Mouse (Mus musculus) limb, embryonic 12.5 days (tissue): Measurements from ENCODE around the gene Nek7. TPM values are rescaled to one million over a fixed set of nuclear protein-coding genes. Genes with fewer than 3 reads are reported as not detected.

Source experiments
- ATAC-seq: fragments of 200-750 bp; cut with Nextera tagmentation; 2 replicates; pipeline ENCODE4 v1.8.0; 2017; ENCODE audit warnings: low read depth, moderate TSS enrichment; ENCODE audit not compliant: insufficient number of reproducible peaks, insufficient read depth, low FRiP score, low TSS enrichment
- H3K27ac ChIP-seq: fragments of 300-500 bp; sonication (generic); 2 replicates; pipeline ENCODE4 v1.5.1; 2016; ENCODE audit warnings: mild to moderate bottlenecking, moderate library complexity
- H3K27me3 ChIP-seq: fragments of 300-500 bp; sonication (generic); 2 replicates; pipeline ENCODE4 v1.6.1; 2016; ENCODE audit warnings: mild to moderate bottlenecking, moderate library complexity
- H3K36me3 ChIP-seq: fragments of 300-500 bp; sonication (generic); 2 replicates; pipeline ENCODE4 v1.6.1; 2016; ENCODE audit warnings: mild to moderate bottlenecking, moderate library complexity
- H3K4me1 ChIP-seq: fragments of 300-500 bp; sonication (generic); replicated peaks from 2 replicates; pipeline ENCODE4 v1.6.1; 2016
- H3K4me2 ChIP-seq: fragments of 300-500 bp; sonication (generic); 2 replicates; pipeline ENCODE4 v1.6.1; 2016; ENCODE audit warnings: mild to moderate bottlenecking, moderate library complexity
- H3K4me3 ChIP-seq: fragments of 300-500 bp; sonication (generic); replicated peaks from 2 replicates; pipeline ENCODE4 v1.5.1; 2016; ENCODE audit warnings: mild to moderate bottlenecking
- H3K9ac ChIP-seq: fragments of 300-500 bp; sonication (generic); replicated peaks from 2 replicates; pipeline ENCODE4 v1.6.1; 2016; ENCODE audit warnings: mild to moderate bottlenecking, moderate library complexity
- H3K9me3 ChIP-seq: fragments of 300-500 bp; sonication (generic); 2 replicates; pipeline ENCODE4 v1.6.1; 2016; ENCODE audit warnings: mild to moderate bottlenecking, moderate library complexity
- WGBS: fragments of 180-500 bp; shearing (Covaris S2); methylation state at CpG from one replicate; pipeline ENCODE4 v1.1.7; 2016; 5-methylcytosine and 5-hydroxymethylcytosine counted together
- polyA plus RNA-seq: library from polyadenylated mRNA; unstranded; fragments of >200 nt; fragmentation: Nextera tagmentation; extraction: Ambion mirVana; gene quantifications from 2 replicates; pipeline ENCODE4 v1.2.1, GENCODE M21; 2016

Gene Nek7
- polyA plus RNA-seq, 1 experiment from 2014 or later = 47.2 TPM

DNA sequence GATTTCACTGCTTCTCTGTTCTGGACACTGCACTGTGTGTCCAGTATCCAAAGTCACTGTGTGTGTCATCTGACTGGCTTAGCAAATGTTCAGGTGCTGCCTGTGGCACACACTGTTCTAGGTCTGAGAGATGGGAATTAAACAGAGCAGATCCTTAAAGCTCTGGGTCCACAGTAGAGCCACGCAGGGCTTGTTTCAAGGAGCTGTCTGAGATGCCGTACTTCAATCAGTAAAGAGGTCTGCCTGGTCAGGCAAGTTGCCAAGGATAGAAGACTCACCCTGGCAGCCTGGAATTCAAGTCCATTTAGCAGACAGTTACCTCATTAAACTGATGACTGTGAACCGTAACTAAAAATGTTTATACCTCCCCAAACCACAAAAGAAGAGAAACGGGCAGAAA, 112.9 kb downstream of the Nek7 start:
- WGBS = 38% methylated on average over 4 of the region's 4 CpGs
- H3K9ac ChIP-seq = no peak overlapping the region
- no peaks in the 10 kb centered on the region for H3K9me3 ChIP-seq
- no peak overlapping the region for H3K27ac ChIP-seq
- H3K36me3 ChIP-seq = no peaks in the 10 kb centered on the region
- peaks cover 39% of the 10 kb centered on the region for H3K4me1 ChIP-seq
- H3K27me3 ChIP-seq = no peaks in the 10 kb centered on the region
- ATAC-seq = no peak
- no peak overlapping the region for H3K4me3 ChIP-seq
- H3K4me2 ChIP-seq = no peak overlapping the region

DNA sequence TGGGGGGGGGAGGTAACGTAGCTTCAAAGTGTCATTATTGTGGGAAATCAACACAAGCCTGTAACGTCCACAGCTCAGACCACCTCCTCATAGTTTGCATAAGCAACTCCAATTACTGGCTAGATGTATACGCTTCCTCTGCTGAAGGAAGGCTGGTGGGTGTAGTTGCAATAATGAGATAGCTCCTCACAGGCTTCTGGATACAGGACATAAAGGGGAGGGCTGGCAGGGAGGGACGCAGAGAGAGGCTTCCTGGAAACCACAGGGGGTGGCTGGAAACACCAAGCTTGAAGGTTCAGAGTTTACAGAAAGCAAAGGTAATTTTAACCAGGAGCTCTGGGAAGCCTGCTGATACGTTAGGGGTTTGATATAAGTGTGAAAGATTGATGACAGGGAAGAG, 115.7 kb downstream of the Nek7 start:
- 0 out of 2 replicates have a peak overlapping the region, but pooled peaks have one; percentile 24 for H3K4me2 ChIP-seq
- H3K4me3 ChIP-seq = no peak overlapping the region
- H3K27me3 ChIP-seq = no peaks in the 10 kb centered on the region
- H3K27ac ChIP-seq = no peak overlapping the region
- peaks cover 35% of the 10 kb centered on the region for H3K4me1 ChIP-seq
- H3K9me3 ChIP-seq = no peaks in the 10 kb centered on the region
- no peak for ATAC-seq
- H3K9ac ChIP-seq = no peak overlapping the region
- H3K36me3 ChIP-seq = no peaks in the 10 kb centered on the region
- WGBS = 26% methylated on average over 5 of the region's 5 CpGs

DNA sequence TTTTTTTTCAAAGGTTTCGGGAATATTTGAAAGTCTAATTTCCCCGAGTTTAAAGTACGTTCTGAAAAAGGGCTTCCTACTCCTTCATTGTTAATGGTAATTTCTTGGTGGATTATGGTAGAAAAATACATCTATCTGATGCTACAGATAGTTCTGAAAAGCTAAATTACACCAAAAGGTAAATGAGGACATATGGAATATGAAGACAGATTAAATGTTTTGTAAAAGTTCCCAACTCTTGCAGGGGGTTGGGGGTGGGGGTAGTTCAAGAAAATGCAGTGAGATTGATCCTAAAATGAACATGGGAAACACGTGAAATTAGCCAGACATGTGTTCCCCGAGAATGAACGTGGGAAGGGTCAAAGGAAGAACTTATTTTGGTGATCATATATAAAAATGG, 119.2 kb downstream of the Nek7 start:
- Histone ChIP-seq H3K9ac (no peak overlapping the region), H3K4me1 (peaks cover 24% of the 10 kb centered on the region), H3K36me3 (peaks cover 3% of the 10 kb centered on the region; the same call in 1 of the 2 replicates), H3K4me3 (no peak overlapping the region), H3K27me3 (no peaks in the 10 kb centered on the region), H3K9me3 (no peaks in the 10 kb centered on the region), H3K27ac (no peak overlapping the region), H3K4me2 (no peak overlapping the region)
- ATAC-seq = no peak
- 58% methylated on average over 6 of the region's 6 CpGs for WGBS

DNA sequence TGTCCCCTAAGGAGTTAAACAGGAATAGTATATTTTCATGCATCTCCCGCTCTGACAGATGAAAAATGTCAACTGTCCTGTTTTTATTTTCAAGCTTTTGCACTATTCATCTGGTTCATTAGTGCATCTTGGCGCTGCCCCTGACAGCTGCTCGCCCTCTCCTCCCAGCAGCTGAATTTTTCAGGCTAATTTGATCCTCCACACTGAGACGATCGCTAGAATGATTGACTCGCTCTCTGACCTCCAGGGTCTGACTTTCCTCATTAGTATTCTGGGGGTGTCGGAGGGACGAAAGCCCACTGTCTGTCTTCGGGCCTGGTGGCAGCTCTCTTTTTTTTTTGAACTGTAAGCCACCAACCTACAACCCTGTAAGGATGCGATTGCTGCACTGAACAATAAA, 119.8 kb downstream of the Nek7 start:
- H3K27me3 ChIP-seq = no peaks in the 10 kb centered on the region
- H3K4me2 ChIP-seq = 0 out of 2 replicates have a peak overlapping the region, but pooled peaks have one; percentile 8
- peaks cover 6% of the 10 kb centered on the region; the same call in 1 of the 2 replicates for H3K36me3 ChIP-seq
- WGBS = 17% methylated on average over 10 of the region's 10 CpGs
- H3K9ac ChIP-seq = no peak overlapping the region
- H3K4me3 ChIP-seq = no peak overlapping the region
- peaks cover 24% of the 10 kb centered on the region for H3K4me1 ChIP-seq
- no peak for ATAC-seq
- no peaks in the 10 kb centered on the region for H3K9me3 ChIP-seq
- H3K27ac ChIP-seq = no peak overlapping the region

DNA sequence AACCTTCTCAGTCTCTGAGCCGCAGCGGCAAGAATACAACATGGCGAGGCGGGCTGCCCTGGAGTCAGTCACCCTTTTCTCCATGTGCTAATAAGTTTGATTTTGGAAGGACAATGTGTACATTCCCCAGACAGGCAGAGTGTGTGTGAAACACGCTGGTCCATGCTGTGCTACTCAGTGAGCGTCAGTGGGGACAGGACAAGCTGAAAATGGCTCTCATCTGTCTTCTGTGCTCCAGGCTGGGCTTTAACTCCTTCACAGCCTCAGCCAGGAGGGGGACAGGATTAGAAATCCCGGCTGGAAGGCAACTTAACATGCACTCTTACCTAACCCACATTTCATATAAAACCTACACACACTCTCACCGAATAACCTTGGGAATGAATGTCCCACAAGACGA, 120.5 kb downstream of the Nek7 start:
- no peaks in the 10 kb centered on the region for H3K27me3 ChIP-seq
- no peaks in the 10 kb centered on the region for H3K9me3 ChIP-seq
- WGBS = 51% methylated on average over 9 of the region's 9 CpGs
- no peak for ATAC-seq
- H3K27ac ChIP-seq = peak overlapping the region; percentile 56; the same call in 1 of the 2 replicates
- H3K9ac ChIP-seq = no peak overlapping the region
- H3K36me3 ChIP-seq = peaks cover 7% of the 10 kb centered on the region; the same call in 1 of the 2 replicates
- no peak overlapping the region for H3K4me2 ChIP-seq
- H3K4me3 ChIP-seq = no peak overlapping the region
- peaks cover 18% of the 10 kb centered on the region for H3K4me1 ChIP-seq

DNA sequence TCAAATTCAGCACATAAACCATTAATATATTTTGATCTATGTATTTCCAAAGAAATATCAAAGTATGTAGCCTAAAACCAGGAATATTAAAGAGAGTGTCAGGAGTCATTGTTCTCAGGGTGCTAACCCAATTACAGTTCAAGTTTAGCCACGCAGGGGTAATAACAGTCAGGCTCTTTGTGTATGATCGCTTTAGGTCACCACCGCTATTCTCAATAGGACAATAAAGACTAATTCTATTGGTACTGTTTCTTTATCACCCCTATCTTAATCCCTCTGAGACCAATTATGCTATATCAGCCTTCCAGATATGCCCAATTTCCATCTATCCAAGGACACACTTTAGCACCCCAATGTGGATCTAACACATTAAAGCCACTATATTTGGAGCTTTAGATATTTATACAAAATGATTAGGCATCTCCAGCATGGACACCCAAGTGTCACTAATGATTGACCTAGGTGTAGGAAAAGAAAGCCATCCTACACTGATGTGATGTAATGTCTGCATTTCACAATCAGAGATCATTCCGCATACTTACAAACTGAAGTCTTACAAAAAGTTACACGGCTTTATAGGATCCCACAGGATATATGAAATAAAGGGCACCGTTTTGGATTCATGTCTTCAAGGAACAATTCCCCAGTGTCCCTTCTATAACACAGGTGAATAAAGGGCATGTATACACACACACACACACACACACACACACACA, 128.4 kb downstream of the Nek7 start:
- Histone ChIP-seq H3K4me1 (no peaks in the 10 kb centered on the region; the same call in 1 of the 2 replicates), H3K9ac (no peak overlapping the region), H3K36me3 (peaks cover 7% of the 10 kb centered on the region; the same call in 1 of the 2 replicates), H3K9me3 (no peaks in the 10 kb centered on the region), H3K27me3 (no peaks in the 10 kb centered on the region), H3K4me2 (no peak overlapping the region), H3K27ac (no peak overlapping the region), H3K4me3 (no peak overlapping the region)
- ATAC-seq = no peak
- WGBS = 85% methylated on average over 6 of the region's 6 CpGs

DNA sequence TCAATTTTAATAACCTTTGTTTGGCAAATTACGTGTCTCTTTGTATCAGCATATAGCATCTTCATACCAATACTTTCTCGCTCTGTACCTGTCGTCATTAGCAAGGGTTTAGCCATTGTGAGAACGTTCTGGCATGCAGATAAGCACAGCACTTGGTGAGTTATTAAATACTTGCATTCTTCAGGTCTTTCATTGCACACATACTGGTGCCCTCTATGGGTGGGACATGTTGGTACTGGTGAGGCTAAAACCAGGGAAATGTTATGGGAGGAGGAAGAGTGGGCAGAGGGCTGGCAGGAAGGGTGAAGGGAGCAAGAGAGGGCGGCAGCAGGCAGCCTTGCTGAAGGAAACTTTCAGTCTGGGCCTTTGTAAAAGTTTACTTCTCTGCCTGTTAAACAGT, 132.4 kb downstream of the Nek7 start:
- no peak overlapping the region for H3K9ac ChIP-seq
- no peaks in the 10 kb centered on the region; the same call in 1 of the 2 replicates for H3K4me1 ChIP-seq
- peaks cover 9% of the 10 kb centered on the region; the same call in 1 of the 2 replicates for H3K36me3 ChIP-seq
- H3K27ac ChIP-seq = no peak overlapping the region
- no peaks in the 10 kb centered on the region for H3K9me3 ChIP-seq
- no peaks in the 10 kb centered on the region for H3K27me3 ChIP-seq
- WGBS = 90% methylated on average over 5 of the region's 5 CpGs
- no peak for ATAC-seq
- no peak overlapping the region for H3K4me3 ChIP-seq
- H3K4me2 ChIP-seq = no peak overlapping the region

GRCm38 (mm10) chr1:138480694-138481093, 139.2 kb downstream of the Nek7 start:
- H3K27ac ChIP-seq = no peak overlapping the region
- peaks cover 4% of the 10 kb centered on the region; the same call in 1 of the 2 replicates for H3K36me3 ChIP-seq
- no peak overlapping the region for H3K4me2 ChIP-seq
- H3K27me3 ChIP-seq = no peaks in the 10 kb centered on the region
- 87% methylated on average over 1 of the region's 1 CpGs for WGBS
- no peak overlapping the region for H3K4me3 ChIP-seq
- H3K9ac ChIP-seq = no peak overlapping the region
- H3K9me3 ChIP-seq = peaks cover 8% of the 10 kb centered on the region; the same call in 1 of the 2 replicates
- H3K4me1 ChIP-seq = no peaks in the 10 kb centered on the region
- no peak for ATAC-seq

DNA sequence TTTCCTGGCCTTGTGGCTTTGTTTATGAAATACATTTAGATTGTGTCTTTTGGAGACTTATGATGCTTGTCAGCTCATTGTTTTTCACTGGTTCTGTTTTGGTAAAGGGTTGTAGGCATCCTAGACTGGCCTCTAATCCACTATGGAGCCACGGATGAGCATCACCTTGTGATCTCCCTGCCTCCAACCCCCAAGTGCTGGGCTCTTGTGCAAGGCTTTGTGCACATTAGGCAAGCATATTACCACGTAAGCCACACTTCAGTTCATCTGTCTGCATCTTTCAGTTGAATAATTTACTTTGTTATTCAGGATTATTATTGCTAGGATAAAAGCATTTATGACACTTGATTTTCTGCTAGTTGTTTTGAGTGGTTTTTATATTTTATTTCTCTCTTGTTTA, 154.6 kb downstream of the Nek7 start:
- no peak for ATAC-seq
- WGBS = 74% methylated on average over 2 of the region's 2 CpGs
- no peak overlapping the region for H3K4me2 ChIP-seq

DNA sequence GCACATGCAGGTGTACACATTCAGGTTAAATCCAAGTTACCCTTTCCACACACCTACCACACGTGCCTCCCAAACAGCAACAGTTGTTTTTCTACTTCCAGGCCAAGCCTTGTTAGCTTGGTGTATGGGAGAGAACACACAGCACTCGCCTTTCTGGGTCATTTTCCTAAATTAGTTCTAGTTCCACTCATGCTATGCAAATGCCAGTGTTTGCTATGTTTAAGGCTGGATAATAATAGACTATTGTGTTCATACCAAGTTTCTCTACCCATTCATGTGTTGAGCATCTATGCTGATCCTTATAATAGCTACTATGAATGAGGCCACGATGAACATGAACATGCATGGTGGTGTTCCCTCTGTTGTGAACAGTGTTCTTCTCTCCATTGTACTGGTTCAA, 158.5 kb downstream of the Nek7 start:
- H3K36me3 ChIP-seq = no peaks in the 10 kb centered on the region
- peaks cover 5% of the 10 kb centered on the region; the same call in 1 of the 2 replicates for H3K9me3 ChIP-seq
- H3K4me1 ChIP-seq = no peaks in the 10 kb centered on the region
- H3K27ac ChIP-seq = no peak overlapping the region
- no peaks in the 10 kb centered on the region for H3K27me3 ChIP-seq
- no peak overlapping the region for H3K4me3 ChIP-seq
- no peak overlapping the region for H3K9ac ChIP-seq
- ATAC-seq = no peak
- no peak overlapping the region for H3K4me2 ChIP-seq
- 87% methylated on average over 3 of the region's 3 CpGs for WGBS

More for the DNA sequence above, 154.6 kb downstream of the Nek7 start:
- Histone ChIP-seq H3K9me3 (peaks cover 5% of the 10 kb centered on the region; the same call in 1 of the 2 replicates), H3K27ac (no peak overlapping the region), H3K4me1 (no peaks in the 10 kb centered on the region), H3K27me3 (no peaks in the 10 kb centered on the region), H3K9ac (no peak overlapping the region), H3K36me3 (no peaks in the 10 kb centered on the region), H3K4me3 (no peak overlapping the region)

DNA sequence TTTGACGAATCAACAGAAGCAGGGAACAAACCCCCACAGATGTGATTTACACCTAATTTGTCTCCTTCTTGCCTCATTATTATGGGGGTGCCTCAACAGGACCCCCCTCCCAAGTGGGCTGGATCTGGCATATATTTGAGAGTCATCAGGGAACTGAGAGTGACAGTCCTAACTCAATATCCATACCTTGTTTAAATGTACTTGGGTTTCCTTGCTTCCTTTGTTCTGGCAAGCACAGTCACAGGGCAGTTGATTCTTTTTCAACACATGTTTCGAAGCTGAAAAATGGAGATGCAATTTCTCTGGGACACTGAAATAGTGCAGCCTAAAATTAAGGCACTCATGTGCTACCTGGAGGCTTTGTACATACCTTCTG, 170.5 kb downstream of the Nek7 start:
- Histone ChIP-seq H3K27ac (no peak overlapping the region), H3K4me1 (peaks cover 3% of the 10 kb centered on the region; the same call in 1 of the 2 replicates), H3K9ac (no peak overlapping the region), H3K9me3 (no peaks in the 10 kb centered on the region), H3K36me3 (no peaks in the 10 kb centered on the region), H3K27me3 (no peaks in the 10 kb centered on the region), H3K4me3 (no peak overlapping the region), H3K4me2 (no peak overlapping the region)
- ATAC-seq = no peak
- WGBS = 57% methylated on average over 2 of the region's 2 CpGs
